Mouse (Mus musculus): Measurements from ENCODE around the gene Asb11. TPM values are rescaled to one million over a fixed set of nuclear protein-coding genes. Genes with fewer than 3 reads are reported as not detected.
A peak's percentile ranks its signal among the peaks of the same experiment; 100 is the strongest.

The Asb11 gene
- total RNA-seq (2022), result 100 to 1,000 TPM; 156 to 181 (median 167) TPM

- no peak for DNase-seq (ENCODE audit: low spot score in 2 of 2)
Measured at GRCm38 (mm10) chrX:164436709-164437108, at the start of gene Asb11. Asb11 (plus strand) TSS chrX:164436994.

GRCm38 (mm10) chrX:164394091-164394490 lies 42.7 kb upstream of the Asb11 start:
- DNase-seq (ENCODE audit: low spot score in 2 of 2), result no peak

GRCm38 (mm10) chrX:164398456-164398855 lies 38.3 kb upstream of the Asb11 start:
- DNase-seq (ENCODE audit: low spot score in 2 of 2), result no peak

GRCm38 (mm10) chrX:164405080-164405649 lies 31.6 kb upstream of the Asb11 start:
- DNase-seq (ENCODE audit: low spot score in 2 of 2), result no peak

- DNase-seq (ENCODE audit: low spot score in 2 of 2), result no peak
Measured at GRCm38 (mm10) chrX:164406133-164407022, 30.4 kb upstream of the Asb11 start.

GRCm38 (mm10) chrX:164408301-164408927 lies 28.4 kb upstream of the Asb11 start:
- DNase-seq (ENCODE audit: low spot score in 2 of 2), result no peak

GRCm38 (mm10) chrX:164410562-164410961 lies 26.2 kb upstream of the Asb11 start:
- no peak for DNase-seq (ENCODE audit: low spot score in 2 of 2)

GRCm38 (mm10) chrX:164416803-164417202 lies 20.0 kb upstream of the Asb11 start:
- no peak for DNase-seq (ENCODE audit: low spot score in 2 of 2)

GRCm38 (mm10) chrX:164418008-164418407 lies 18.8 kb upstream of the Asb11 start:
- DNase-seq (ENCODE audit: low spot score in 2 of 2), result no peak

- peak; percentile 86 to 91 for DNase-seq (ENCODE audit: low spot score in 2 of 2)
Measured at GRCm38 (mm10) chrX:164419471-164419939, 17.3 kb upstream of the Asb11 start, which contains the start of gene Piga. Piga (plus strand) TSS chrX:164419787.

GRCm38 (mm10) chrX:164419955-164420354 lies 16.8 kb upstream of the Asb11 start:
- DNase-seq (ENCODE audit: low spot score in 2 of 2), result no peak

- no peak for DNase-seq (ENCODE audit: low spot score in 2 of 2)
Measured at GRCm38 (mm10) chrX:164420518-164420917, 16.3 kb upstream of the Asb11 start.

GRCm38 (mm10) chrX:164424821-164425220 lies 12.0 kb upstream of the Asb11 start:
- DNase-seq (ENCODE audit: low spot score in 2 of 2), result no peak

- no peak for DNase-seq (ENCODE audit: low spot score in 2 of 2)
Measured at GRCm38 (mm10) chrX:164427295-164427694, 9.5 kb upstream of the Asb11 start.

- DNase-seq (ENCODE audit: low spot score in 2 of 2), result no peak
Measured at GRCm38 (mm10) chrX:164428224-164428623, 8.6 kb upstream of the Asb11 start.

- no peak for DNase-seq (ENCODE audit: low spot score in 2 of 2)
Measured at GRCm38 (mm10) chrX:164430621-164431020, 6.2 kb upstream of the Asb11 start.

- no peak for DNase-seq (ENCODE audit: low spot score in 2 of 2)
Measured at GRCm38 (mm10) chrX:164431133-164431532, 5.7 kb upstream of the Asb11 start.

- DNase-seq (ENCODE audit: low spot score in 2 of 2), result no peak
Measured at GRCm38 (mm10) chrX:164431541-164431940, 5.3 kb upstream of the Asb11 start.

- DNase-seq (ENCODE audit: low spot score in 2 of 2), result no peak
Measured at GRCm38 (mm10) chrX:164432682-164433081, 4.1 kb upstream of the Asb11 start.

- DNase-seq (ENCODE audit: low spot score in 2 of 2), result no peak
Measured at GRCm38 (mm10) chrX:164439462-164439861, 2.7 kb downstream of the Asb11 start.

- peak; percentile 48 to 56 for DNase-seq (ENCODE audit: low spot score in 2 of 2)
Measured at GRCm38 (mm10) chrX:164440140-164440539, 3.3 kb downstream of the Asb11 start.

GRCm38 (mm10) chrX:164440703-164441102 lies 3.9 kb downstream of the Asb11 start:
- no peak for DNase-seq (ENCODE audit: low spot score in 2 of 2)
